8 mouse cellular contexts compared by ENCODE assay signal in the genomic region with DNA sequence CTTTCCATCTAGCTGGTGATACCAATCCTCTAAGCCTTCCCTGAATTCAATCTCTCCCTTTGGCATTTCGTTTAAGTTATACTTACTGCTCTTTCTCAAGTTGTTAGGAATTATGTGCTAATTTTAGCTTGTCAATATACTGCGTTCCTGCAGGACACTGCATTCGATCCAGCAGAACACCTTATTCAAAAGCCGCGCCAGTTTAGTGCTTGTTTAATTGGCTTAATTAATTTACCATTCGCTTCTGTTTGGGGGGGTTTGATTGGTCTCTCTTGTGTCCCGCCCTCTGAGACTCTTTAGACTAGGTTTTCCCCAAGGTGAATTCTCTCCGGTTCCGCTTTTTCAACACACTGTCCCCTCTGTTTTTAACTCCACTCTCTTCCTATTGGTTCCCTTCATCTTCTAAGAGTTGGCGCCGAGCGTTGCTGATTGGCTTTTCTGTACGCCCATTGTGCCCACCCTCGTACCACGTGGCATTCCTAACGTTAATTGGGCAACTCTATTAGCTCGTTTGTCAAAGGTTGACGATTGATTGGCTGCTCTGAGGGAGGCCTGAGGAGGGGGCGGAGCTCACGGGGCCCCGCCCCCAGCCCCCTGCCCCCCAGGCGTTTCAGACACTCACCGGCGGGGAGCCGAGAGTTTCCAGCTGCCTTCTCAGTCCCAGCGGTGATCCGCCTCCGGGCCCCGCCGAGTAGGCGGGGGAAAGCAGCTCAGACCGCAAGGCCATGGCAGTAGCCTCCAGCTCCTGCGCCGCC. TPM values are rescaled to one million over a fixed set of nuclear protein-coding genes. Genes with fewer than 3 reads are reported as not detected.
DNase-seq lines count a peak whose midpoint lies in the region; ATAC-seq lines count a peak whose summit lies in the region.

TSS of gene Tesk2 (plus strand) at position 606 of the 755 bp plus-strand sequence.

- ATAC-seq in hindbrain, embryonic 12.5 days (ENCODE audit: low FRiP score) = peak; percentile 99

- H3K9ac ChIP-seq in hindbrain, embryonic 12.5 days = peak within 1 kb of the TSS; percentile 82

- H3K36me3 ChIP-seq in hindbrain, embryonic 12.5 days = peaks cover 5% of the 10 kb centered on the region; the same call in 1 of the 2 replicates

- no peaks in the 10 kb centered on the region for H3K9me3 ChIP-seq in hindbrain, embryonic 12.5 days (replicated peaks)

- H3K4me2 ChIP-seq in hindbrain, embryonic 12.5 days (replicated peaks) = peak within 1 kb of the TSS; percentile 90

- peak; percentile 98 for DNase-seq in NIH3T3 (ENCODE audit: low read depth)
- peak; percentile 94 to 95 for DNase-seq in cerebellum, postnatal 10 days
- peak; percentile 90 to 94 for DNase-seq in frontal cortex, postnatal 10 days (ENCODE audit: low spot score in 2 of 2)
- peak; percentile 86 to 98 for DNase-seq in layer of hippocampus, postnatal 14 days (ENCODE audit: low spot score in 2 of 2)
- peak; percentile 90 for DNase-seq in lung, postnatal 14 days
- DNase-seq in retina, adult 2 months (ENCODE audit: low read depth, low spot score) = peak; percentile 88
- peak; percentile 80 to 91 for DNase-seq in thymus, postnatal 36 days

- H3K4me1 ChIP-seq in hindbrain, embryonic 12.5 days = peaks cover 15% of the 10 kb centered on the region

- peak within 1 kb of the TSS; percentile 81 for H3K27ac ChIP-seq in hindbrain, embryonic 12.5 days

- WGBS in hindbrain, embryonic 12.5 days = under 1% methylated on average over 33 of the region's 34 CpGs

- 0 out of 2 replicates have a peak, but pooled peaks cover 3% of the 10 kb centered on the region for H3K27me3 ChIP-seq in hindbrain, embryonic 12.5 days

- H3K4me3 ChIP-seq in hindbrain, embryonic 12.5 days = peak within 1 kb of the TSS; percentile 80

RNA-seq across cellular contexts. Expression of gene Tesk2, which starts in this region (rescaled TPM):
- polyA plus RNA-seq in hindbrain, embryonic 12.5 days (2016; fragmentation: Nextera tagmentation; extraction: Ambion mirVana) = 6.9 and 7.4 TPM in 2 replicates
- 1 to 10 TPM; 5.2 to 5.4 TPM for total RNA-seq in layer of hippocampus, postnatal 14 days (2021)

Comparison
In these comparisons a context has a peak if more than half of its experiments do, and no peak if none do; other contexts are left out.
1. Peak in every context shown above with its lines: DNase-seq, ATAC-seq, H3K4me3 ChIP-seq and H3K27ac ChIP-seq.